Mouse (Mus musculus): ENCODE data around the gene Mettl26. TPM values are rescaled to one million over a fixed set of nuclear protein-coding genes. Genes with fewer than 3 reads are reported as not detected.

Mettl26 gene
- polyA plus RNA-seq, 1 experiment: 110 TPM

- WGBS: 18% methylated on average over 12 of the region's 12 CpGs
These were observed 21.0 kb downstream of the Mettl26 start for GRCm38 (mm10) chr17:25895891-25896290.

GRCm38 (mm10) chr17:25900193-25900592 is 25.3 kb downstream of the Mettl26 start:
- H3K27ac ChIP-seq (ENCODE audit: insufficient read depth, low read length): no peak overlapping the region
- no peak for DNase-seq
- TF ChIP-seq POLR2A (IDR thresholded peaks at IDR 0.05; ENCODE audit: borderline replicate concordance, insufficient read depth, low read length): no peak
- TF ChIP-seq CTCF (IDR thresholded peaks at IDR 0.05; ENCODE audit: borderline replicate concordance, insufficient read depth, low read depth, low read length): no peak
- H3K27me3 ChIP-seq (ENCODE audit: control insufficient read depth, insufficient read depth, low read length): no peaks in the 10 kb centered on the region
- no peak overlapping the region for H3K4me3 ChIP-seq (replicated peaks; ENCODE audit: insufficient read depth, low read depth, low read length)
- peaks cover 21% of the 10 kb centered on the region for H3K4me1 ChIP-seq (ENCODE audit: control insufficient read depth, insufficient read depth, low read length)
- 89% methylated on average over 1 of the region's 1 CpGs for WGBS

More at GRCm38 (mm10) chr17:25895891-25896290, 21.0 kb downstream of the Mettl26 start:
- H3K4me1 ChIP-seq (ENCODE audit: control insufficient read depth, insufficient read depth, low read length): peaks cover 25% of the 10 kb centered on the region
- TF ChIP-seq POLR2A (IDR thresholded peaks at IDR 0.05; ENCODE audit: borderline replicate concordance, insufficient read depth, low read length) (no peak), CTCF (IDR thresholded peaks at IDR 0.05; ENCODE audit: borderline replicate concordance, insufficient read depth, low read depth, low read length) (no peak)
- DNase-seq: peak in 1 of 2 experiments; percentile 35
- H3K27me3 ChIP-seq (ENCODE audit: control insufficient read depth, insufficient read depth, low read length): no peaks in the 10 kb centered on the region
- H3K27ac ChIP-seq (ENCODE audit: insufficient read depth, low read length): peak overlapping the region; percentile 41
- H3K4me3 ChIP-seq (replicated peaks; ENCODE audit: insufficient read depth, low read depth, low read length): no peak overlapping the region

GRCm38 (mm10) chr17:25903061-25903460 is 28.2 kb downstream of the Mettl26 start:
- no peak for DNase-seq
- TF ChIP-seq POLR2A (IDR thresholded peaks at IDR 0.05; ENCODE audit: borderline replicate concordance, insufficient read depth, low read length): no peak
- TF ChIP-seq CTCF (IDR thresholded peaks at IDR 0.05; ENCODE audit: borderline replicate concordance, insufficient read depth, low read depth, low read length): no peak
- Histone ChIP-seq H3K4me1 (ENCODE audit: control insufficient read depth, insufficient read depth, low read length) (peaks cover 9% of the 10 kb centered on the region), H3K27ac (ENCODE audit: insufficient read depth, low read length) (no peak overlapping the region), H3K4me3 (replicated peaks; ENCODE audit: insufficient read depth, low read depth, low read length) (no peak overlapping the region), H3K27me3 (ENCODE audit: control insufficient read depth, insufficient read depth, low read length) (no peaks in the 10 kb centered on the region)
- WGBS: 75% methylated on average over 3 of the region's 3 CpGs

- Histone ChIP-seq H3K27ac (ENCODE audit: insufficient read depth, low read length) (no peak overlapping the region), H3K27me3 (ENCODE audit: control insufficient read depth, insufficient read depth, low read length) (no peaks in the 10 kb centered on the region), H3K4me3 (replicated peaks; ENCODE audit: insufficient read depth, low read depth, low read length) (no peak overlapping the region), H3K4me1 (ENCODE audit: control insufficient read depth, insufficient read depth, low read length) (peaks cover 17% of the 10 kb centered on the region)
- no peak for TF ChIP-seq CTCF (IDR thresholded peaks at IDR 0.05; ENCODE audit: borderline replicate concordance, insufficient read depth, low read depth, low read length)
- no peak for TF ChIP-seq POLR2A (IDR thresholded peaks at IDR 0.05; ENCODE audit: borderline replicate concordance, insufficient read depth, low read length)
- 73% methylated on average over 2 of the region's 2 CpGs for WGBS
- DNase-seq: no peak
These were observed 32.8 kb downstream of the Mettl26 start for GRCm38 (mm10) chr17:25907640-25908039.

GRCm38 (mm10) chr17:25911816-25912215 is 36.9 kb downstream of the Mettl26 start:
- peak; percentile 83 to 92 for DNase-seq
- TF ChIP-seq CTCF (IDR thresholded peaks at IDR 0.05; ENCODE audit: borderline replicate concordance, insufficient read depth, low read depth, low read length): no peak
- TF ChIP-seq POLR2A (IDR thresholded peaks at IDR 0.05; ENCODE audit: borderline replicate concordance, insufficient read depth, low read length): peak; percentile 21; the same call in 1 of the 2 replicates
- Histone ChIP-seq H3K4me1 (ENCODE audit: control insufficient read depth, insufficient read depth, low read length) (peaks cover 36% of the 10 kb centered on the region), H3K27me3 (ENCODE audit: control insufficient read depth, insufficient read depth, low read length) (no peaks in the 10 kb centered on the region), H3K27ac (ENCODE audit: insufficient read depth, low read length) (peak overlapping the region; percentile 79), H3K4me3 (replicated peaks; ENCODE audit: insufficient read depth, low read depth, low read length) (no peak overlapping the region)
- 25% methylated on average over 4 of the region's 4 CpGs for WGBS

- WGBS: 17% methylated on average over 14 of the region's 14 CpGs
- Histone ChIP-seq H3K4me3 (replicated peaks; ENCODE audit: insufficient read depth, low read depth, low read length) (peak overlapping the region; percentile 34), H3K4me1 (ENCODE audit: control insufficient read depth, insufficient read depth, low read length) (peaks cover 41% of the 10 kb centered on the region), H3K27me3 (ENCODE audit: control insufficient read depth, insufficient read depth, low read length) (no peaks in the 10 kb centered on the region), H3K27ac (ENCODE audit: insufficient read depth, low read length) (peak overlapping the region; percentile 62)
- DNase-seq: peak; percentile 81 to 89
- no peak for TF ChIP-seq CTCF (IDR thresholded peaks at IDR 0.05; ENCODE audit: borderline replicate concordance, insufficient read depth, low read depth, low read length)
- TF ChIP-seq POLR2A (IDR thresholded peaks at IDR 0.05; ENCODE audit: borderline replicate concordance, insufficient read depth, low read length): no peak
These were observed 38.5 kb downstream of the Mettl26 start for GRCm38 (mm10) chr17:25913186-25913876.

GRCm38 (mm10) chr17:25913877-25914275 is 39.0 kb downstream of the Mettl26 start:
- Histone ChIP-seq H3K4me1 (ENCODE audit: control insufficient read depth, insufficient read depth, low read length) (peaks cover 42% of the 10 kb centered on the region), H3K4me3 (replicated peaks; ENCODE audit: insufficient read depth, low read depth, low read length) (no peak overlapping the region), H3K27ac (ENCODE audit: insufficient read depth, low read length) (peak overlapping the region; percentile 62), H3K27me3 (ENCODE audit: control insufficient read depth, insufficient read depth, low read length) (no peaks in the 10 kb centered on the region)
- TF ChIP-seq CTCF (IDR thresholded peaks at IDR 0.05; ENCODE audit: borderline replicate concordance, insufficient read depth, low read depth, low read length): no peak
- TF ChIP-seq POLR2A (IDR thresholded peaks at IDR 0.05; ENCODE audit: borderline replicate concordance, insufficient read depth, low read length): no peak
- 5% methylated on average over 1 of the region's 1 CpGs for WGBS
- DNase-seq: no peak

GRCm38 (mm10) chr17:25914295-25914694 is 39.4 kb downstream of the Mettl26 start:
- peak overlapping the region; percentile 62 for H3K27ac ChIP-seq (ENCODE audit: insufficient read depth, low read length)
- 4% methylated on average over 4 of the region's 4 CpGs for WGBS

More at GRCm38 (mm10) chr17:25914295-25914694, 39.4 kb downstream of the Mettl26 start:
- no peaks in the 10 kb centered on the region for H3K27me3 ChIP-seq (ENCODE audit: control insufficient read depth, insufficient read depth, low read length)
- TF ChIP-seq POLR2A (IDR thresholded peaks at IDR 0.05; ENCODE audit: borderline replicate concordance, insufficient read depth, low read length): no peak
- no peak for TF ChIP-seq CTCF (IDR thresholded peaks at IDR 0.05; ENCODE audit: borderline replicate concordance, insufficient read depth, low read depth, low read length)
- peak; percentile 55 to 57 for DNase-seq
- H3K4me1 ChIP-seq (ENCODE audit: control insufficient read depth, insufficient read depth, low read length): peaks cover 42% of the 10 kb centered on the region
- no peak overlapping the region for H3K4me3 ChIP-seq (replicated peaks; ENCODE audit: insufficient read depth, low read depth, low read length)

Measured in cerebellum, adult 2 months (tissue).